Mouse (Mus musculus) lung, postnatal 0 days (tissue): ENCODE measurements around the gene Nfya. TPM values are rescaled to one million over a fixed set of nuclear protein-coding genes. Genes with fewer than 3 reads are reported as not detected.

Experiments
- ATAC-seq: fragments of 200-750 bp; cut with Nextera tagmentation; 2 replicates; pipeline ENCODE4 v1.8.0; 2017; ENCODE audit warnings: moderate library complexity
- DNase-seq: peaks from one replicate; pipeline ENCODE4 v3.0.0-alpha.2; 2016; ENCODE audit warnings: low spot score
- H3K27ac ChIP-seq: fragments of 300-500 bp; sonication (generic); 2 replicates; pipeline ENCODE4 v1.5.1; 2014; ENCODE audit warnings: antibody characterized with exemption, mild to moderate bottlenecking, low read length, mixed read lengths
- H3K27me3 ChIP-seq: fragments of 300-500 bp; sonication (generic); replicated peaks from 2 replicates; pipeline ENCODE4 v1.6.1; 2014; ENCODE audit warnings: low read length, mixed read lengths; ENCODE audit not compliant: insufficient read depth
- H3K36me3 ChIP-seq: fragments of 300-500 bp; sonication (generic); 2 replicates; pipeline ENCODE4 v1.6.1; 2014; ENCODE audit warnings: low read length, mixed read lengths; ENCODE audit not compliant: insufficient read depth
- H3K4me1 ChIP-seq: fragments of 300-500 bp; sonication (generic); 2 replicates; pipeline ENCODE4 v1.6.1; 2014; ENCODE audit warnings: antibody characterized with exemption, low read depth, low read length, mixed read lengths; ENCODE audit not compliant: insufficient read depth
- H3K4me2 ChIP-seq: fragments of 300-500 bp; sonication (generic); replicated peaks from 2 replicates; pipeline ENCODE4 v1.6.1; 2014; ENCODE audit warnings: low read depth, mild to moderate bottlenecking, low read length, moderate library complexity, mixed read lengths
- H3K4me3 ChIP-seq: fragments of 300-500 bp; sonication (generic); 2 replicates; pipeline ENCODE4 v1.5.1; 2014; ENCODE audit warnings: low read depth, low read length
- H3K9ac ChIP-seq: fragments of 300-500 bp; sonication (generic); replicated peaks from 2 replicates; pipeline ENCODE4 v1.6.1; 2014; ENCODE audit warnings: low read depth, mild to moderate bottlenecking
- H3K9me3 ChIP-seq: fragments of 300-500 bp; sonication (generic); 2 replicates; pipeline ENCODE4 v1.6.1; 2016; ENCODE audit warnings: low read length, mixed read lengths
- CTCF ChIP-seq: IDR thresholded peaks from 2 replicates; pipeline ENCODE4 v1.5.1; 2016; ENCODE audit warnings: antibody characterized with exemption, mild to moderate bottlenecking
- EP300 ChIP-seq: IDR thresholded peaks from 2 replicates; pipeline ENCODE4 v1.6.1; 2016; ENCODE audit warnings: antibody characterized with exemption, mild to moderate bottlenecking, control low read depth
- WGBS: fragments of 180-500 bp; shearing (Covaris S2); extraction: QIAGEN DNeasy Blood & Tissue Kit; methylation state at CpG from one replicate; pipeline ENCODE4 v1.1.7; 2014; 5-methylcytosine and 5-hydroxymethylcytosine counted together
- polyA plus RNA-seq: library from polyadenylated mRNA; unstranded; fragments of >200 nt; fragmentation: Nextera tagmentation; extraction: Ambion mirVana; gene quantifications from 2 replicates; pipeline ENCODE4 v1.2.1, GENCODE M21; 2015

The Nfya gene
- polyA plus RNA-seq, 1 experiment from 2014 or later: 5.6 TPM

DNA sequence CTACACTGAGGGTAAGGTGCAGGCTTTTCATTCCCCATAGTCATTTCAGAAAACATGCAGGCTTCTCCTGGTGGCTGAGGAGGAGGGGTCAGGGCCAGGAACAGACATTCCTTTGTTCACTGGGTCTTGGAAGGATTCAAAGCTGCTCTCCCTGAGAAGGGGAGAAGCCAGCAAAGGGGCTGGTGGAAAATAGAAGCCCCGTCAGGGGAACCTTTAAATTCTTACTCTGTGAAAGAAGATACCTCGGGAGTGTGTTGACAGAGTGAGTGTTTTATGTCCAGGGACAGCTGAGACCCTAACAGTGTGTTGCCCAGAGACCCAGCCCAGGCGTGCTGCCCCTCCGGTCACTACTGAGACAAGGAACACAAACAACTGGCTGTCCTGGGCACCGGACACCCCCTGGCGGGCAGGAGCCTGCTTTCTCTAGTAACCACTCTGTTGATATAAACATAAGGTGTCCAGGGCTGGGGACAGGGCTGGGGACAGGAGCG lies 27.8 kb upstream of the Nfya start:
- Histone ChIP-seq H3K27me3 (no peaks in the 10 kb centered on the region), H3K36me3 (no peaks in the 10 kb centered on the region), H3K4me3 (no peak overlapping the region), H3K4me2 (no peak overlapping the region), H3K27ac (no peak overlapping the region), H3K9me3 (no peaks in the 10 kb centered on the region), H3K4me1 (no peaks in the 10 kb centered on the region), H3K9ac (no peak overlapping the region)
- 20% methylated on average over 7 of the region's 7 CpGs for WGBS
- DNase-seq (no peak), ATAC-seq (peak; percentile 64)
- TF ChIP-seq CTCF (peak; percentile 54), EP300 (no peak)

DNA sequence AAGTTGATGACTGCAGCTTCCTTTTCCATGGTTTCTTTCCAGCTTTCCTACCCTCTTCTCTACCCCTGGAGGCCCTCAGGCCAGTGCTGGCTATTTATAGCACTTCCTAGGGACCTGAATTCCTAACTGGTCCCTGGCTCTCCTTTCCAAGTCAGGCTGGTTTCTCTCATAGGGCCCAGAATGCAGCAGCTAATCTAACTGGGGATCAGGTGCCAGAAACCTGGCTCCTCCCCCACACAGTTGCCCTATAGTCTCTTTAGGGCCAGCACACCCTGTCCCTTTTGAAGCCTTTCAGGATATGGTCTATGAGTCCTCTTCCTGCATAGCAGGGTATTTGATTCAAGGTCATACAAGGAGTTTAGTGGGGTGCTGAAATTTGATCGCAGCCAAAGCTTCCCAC lies 26.8 kb upstream of the Nfya start:
- H3K36me3 ChIP-seq: no peaks in the 10 kb centered on the region
- 52% methylated on average over 1 of the region's 1 CpGs for WGBS
- H3K4me2 ChIP-seq: no peak overlapping the region
- H3K9me3 ChIP-seq: no peaks in the 10 kb centered on the region
- no peak overlapping the region for H3K27ac ChIP-seq
- H3K4me3 ChIP-seq: no peak overlapping the region
- no peaks in the 10 kb centered on the region for H3K27me3 ChIP-seq
- no peak for TF ChIP-seq CTCF
- TF ChIP-seq EP300: no peak
- DNase-seq (no peak), ATAC-seq (no peak; the same call in 1 of the 2 replicates)
- no peaks in the 10 kb centered on the region; the same call in 1 of the 2 replicates for H3K4me1 ChIP-seq
- H3K9ac ChIP-seq: no peak overlapping the region

GRCm38 (mm10) chr17:48434479-48434878 lies 24.8 kb upstream of the Nfya start:
- H3K27ac ChIP-seq: no peak overlapping the region

GRCm38 (mm10) chr17:48433689-48434330 lies 24.1 kb upstream of the Nfya start:
- no peak overlapping the region for H3K27ac ChIP-seq
- no peak overlapping the region for H3K9ac ChIP-seq
- no peak overlapping the region for H3K4me3 ChIP-seq
- H3K27me3 ChIP-seq: no peaks in the 10 kb centered on the region
- DNase-seq (no peak), ATAC-seq (no peak)
- no peaks in the 10 kb centered on the region for H3K36me3 ChIP-seq
- H3K4me1 ChIP-seq: peaks cover 3% of the 10 kb centered on the region; the same call in 1 of the 2 replicates
- no peak overlapping the region for H3K4me2 ChIP-seq
- no peaks in the 10 kb centered on the region for H3K9me3 ChIP-seq
- 42% methylated on average over 6 of the region's 6 CpGs for WGBS
- TF ChIP-seq CTCF: peak; percentile 44
- no peak for TF ChIP-seq EP300

More at GRCm38 (mm10) chr17:48434479-48434878, 24.8 kb upstream of the Nfya start:
- Histone ChIP-seq H3K36me3 (no peaks in the 10 kb centered on the region), H3K9me3 (no peaks in the 10 kb centered on the region), H3K27me3 (no peaks in the 10 kb centered on the region), H3K9ac (no peak overlapping the region), H3K4me2 (no peak overlapping the region), H3K4me3 (no peak overlapping the region), H3K4me1 (peaks cover 3% of the 10 kb centered on the region; the same call in 1 of the 2 replicates)
- TF ChIP-seq CTCF (no peak), EP300 (no peak)
- ATAC-seq: no peak
- no peak for DNase-seq
- whole genome bisulfite sequencing: 71% methylated on average over 5 of the region's 5 CpGs

GRCm38 (mm10) chr17:48433006-48433655 lies 23.4 kb upstream of the Nfya start:
- no peak for DNase-seq
- Histone ChIP-seq H3K27ac (no peak overlapping the region), H3K4me3 (no peak overlapping the region), H3K4me1 (peaks cover 3% of the 10 kb centered on the region; the same call in 1 of the 2 replicates), H3K36me3 (no peaks in the 10 kb centered on the region), H3K4me2 (no peak overlapping the region), H3K9ac (no peak overlapping the region), H3K9me3 (no peaks in the 10 kb centered on the region), H3K27me3 (no peaks in the 10 kb centered on the region)
- no peak for TF ChIP-seq EP300
- WGBS: 73% methylated on average over 20 of the region's 20 CpGs
- no peak for ATAC-seq

DNA sequence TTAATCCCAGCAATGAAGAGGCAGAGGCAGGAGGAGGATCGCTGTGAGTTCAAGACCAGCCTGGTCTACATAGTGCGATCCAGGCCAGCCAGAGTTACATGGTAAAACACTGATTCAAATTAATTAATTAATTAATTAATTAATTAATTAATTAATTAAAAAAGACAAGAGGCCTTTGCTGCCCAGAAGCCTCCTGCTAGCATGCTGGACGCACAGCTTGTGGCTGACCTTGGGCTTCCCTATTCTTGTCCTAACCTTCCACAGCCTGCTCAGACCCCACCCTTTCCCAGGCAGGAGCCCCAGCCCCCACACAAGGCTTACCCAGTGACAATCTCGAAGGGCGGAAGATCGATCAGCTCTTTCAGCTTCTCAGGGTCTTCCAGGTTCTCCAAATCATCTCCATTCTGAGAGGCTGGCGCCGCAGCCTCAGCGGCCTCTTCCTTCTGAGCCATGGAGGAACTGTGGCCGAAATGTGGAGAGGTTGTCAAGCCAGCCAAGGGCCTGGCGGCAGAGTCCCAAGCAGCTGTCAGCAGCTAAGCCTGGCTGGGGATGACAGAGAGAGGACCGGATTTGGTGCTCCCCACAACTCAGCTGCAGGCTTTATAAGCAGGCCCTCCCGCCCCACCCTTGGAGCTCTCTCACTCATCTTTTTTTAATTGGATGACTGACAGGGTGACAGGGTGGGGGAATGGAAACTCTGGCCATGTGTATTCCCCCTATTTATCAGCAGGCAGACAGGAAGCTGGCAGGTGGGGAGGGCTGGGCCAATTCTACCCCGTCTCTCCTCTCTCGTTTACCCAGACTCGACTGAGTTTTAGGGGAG lies 22.7 kb upstream of the Nfya start, which contains the start of gene Apobec2:
Apobec2 (minus strand) TSS at position 773 of the 823 bp plus-strand sequence.
- no peak for ATAC-seq
- 49% methylated on average over 16 of the region's 16 CpGs for WGBS

More for the DNA sequence above, 22.7 kb upstream of the Nfya start, which contains the start of gene Apobec2:
- Histone ChIP-seq H3K27ac (no peak within 1 kb of the TSS), H3K4me3 (no peak within 1 kb of the TSS), H3K4me2 (no peak within 1 kb of the TSS), H3K27me3 (no peaks in the 10 kb centered on the region), H3K9me3 (no peaks in the 10 kb centered on the region), H3K9ac (no peak within 1 kb of the TSS), H3K36me3 (no peaks in the 10 kb centered on the region), H3K4me1 (peaks cover 3% of the 10 kb centered on the region; the same call in 1 of the 2 replicates)
- DNase-seq: no peak
- TF ChIP-seq CTCF (no peak), EP300 (no peak)
